Mouse (Mus musculus) liver (tissue): ENCODE data around the gene Ifrd1.
"Not testable (repeated sequence)": the region's sequence is repeated elsewhere in the genome, so short reads cannot be mapped to it uniquely, and the experiment has no call there.

Experiments used
- DNase-seq: peaks from one replicate; pipeline ENCODE4 v3.0.0-alpha.2; 2020; ENCODE audit warnings: mixed read lengths

Ifrd1 gene

DNA sequence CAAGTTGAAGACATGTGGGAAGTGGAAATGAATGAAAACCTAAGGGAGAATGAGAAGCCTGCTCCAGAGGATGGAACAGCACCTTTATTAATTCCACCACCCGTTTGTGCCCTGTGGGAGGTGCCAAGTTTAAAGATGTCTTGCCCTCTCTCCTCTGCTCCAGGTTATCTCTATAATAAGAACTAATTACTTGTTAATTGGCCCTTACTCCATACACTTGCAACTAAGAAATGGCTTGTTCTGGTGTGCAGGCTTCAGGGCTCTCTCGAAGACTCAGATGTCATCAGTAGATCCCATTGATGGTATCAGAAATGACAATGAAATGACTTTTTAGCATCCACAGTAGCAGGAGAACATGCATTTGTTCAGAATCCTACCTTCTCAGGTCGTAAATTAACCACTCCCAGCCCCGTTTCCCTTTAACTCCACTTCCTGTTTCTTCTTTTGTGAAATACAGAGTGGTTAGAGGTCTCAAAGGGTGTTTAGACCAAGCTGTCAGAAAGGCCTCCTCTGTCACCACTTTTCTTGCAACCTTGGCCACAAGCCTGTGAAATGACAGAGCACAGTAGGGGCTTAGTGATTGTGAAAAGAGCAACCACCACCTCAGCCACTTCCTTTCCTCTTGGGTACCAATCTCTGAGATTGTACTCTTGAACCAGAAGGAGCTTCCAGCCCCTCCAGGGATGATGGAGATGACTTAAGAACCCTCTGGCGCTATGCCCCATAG is at the start of gene Ifrd1:
Ifrd1 (minus strand) TSS at position 51 of the 727 bp plus-strand sequence.
- DNase-seq, result no peak

DNA sequence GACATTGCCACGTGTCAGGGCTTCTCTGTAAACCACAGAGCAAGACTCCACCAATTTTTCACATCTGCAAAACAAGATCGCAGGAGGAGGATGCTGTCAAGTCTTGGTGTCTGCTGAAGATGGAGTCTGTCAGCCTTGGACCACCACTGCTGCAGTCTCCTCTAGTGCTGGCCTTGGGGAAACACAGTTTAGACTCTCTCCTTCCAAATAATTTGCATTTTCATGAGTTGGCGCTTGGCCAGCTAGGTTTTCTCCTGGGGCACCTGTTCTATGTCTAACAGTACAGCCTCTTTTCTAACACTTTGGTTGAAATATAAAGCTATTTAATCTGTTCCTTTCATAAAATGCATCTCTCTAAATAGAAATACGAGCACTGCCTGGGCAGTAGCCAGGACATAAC is 38.2 kb upstream of the Ifrd1 start:
- DNase-seq, result no peak

DNA sequence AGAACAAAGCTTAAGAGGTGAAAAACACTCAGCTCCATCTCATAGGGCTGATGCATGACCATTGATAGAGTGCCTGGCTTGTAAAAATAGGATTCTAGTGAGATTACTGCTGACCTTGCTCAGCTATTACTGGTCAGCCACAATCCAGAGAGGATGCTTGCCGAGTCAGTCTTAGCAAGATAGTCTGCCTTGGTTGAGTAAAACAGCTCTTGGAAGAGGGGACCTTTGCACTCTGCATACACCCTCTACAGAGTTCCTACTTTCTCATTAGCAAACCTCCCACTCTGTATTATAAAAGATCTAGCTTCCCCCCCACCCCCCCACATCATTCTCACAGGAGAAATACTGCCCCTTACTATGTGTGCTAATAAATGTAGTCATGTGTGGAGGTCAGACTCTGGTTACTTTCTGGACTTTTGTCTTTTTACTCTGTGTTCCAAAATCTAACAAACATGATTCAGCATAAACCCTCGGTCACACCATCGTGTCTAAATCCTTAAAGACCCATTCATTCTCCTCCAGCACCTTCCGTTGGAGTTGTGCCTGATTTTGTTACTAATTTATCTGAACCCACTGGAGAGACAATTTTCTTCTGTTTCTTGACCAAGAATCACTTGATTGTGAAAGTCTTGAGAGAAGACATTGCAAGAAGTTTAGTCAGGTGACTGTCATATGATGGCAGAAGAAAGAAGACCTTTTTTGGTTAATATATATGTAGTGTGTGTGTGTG is 32.5 kb upstream of the Ifrd1 start:
- DNase-seq, result no peak

DNA sequence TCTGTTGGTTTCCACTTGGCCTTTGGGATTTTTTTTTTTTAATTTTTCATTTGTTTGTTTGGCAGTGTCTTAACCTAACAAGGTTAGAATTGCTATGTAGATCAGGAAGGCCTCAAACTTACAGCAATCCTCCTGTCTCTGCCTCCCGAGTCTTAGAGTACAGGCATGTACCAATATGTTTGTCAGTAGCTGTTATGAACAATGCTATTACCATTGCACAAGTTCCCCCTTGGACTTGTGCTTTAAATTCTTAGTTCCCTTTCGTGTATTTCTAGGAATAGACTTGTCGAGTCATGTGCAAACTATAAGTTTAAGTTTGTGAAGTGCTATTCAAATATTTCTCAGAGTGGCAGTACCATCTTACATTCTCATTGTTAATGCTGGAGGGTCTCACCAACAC is 29.3 kb upstream of the Ifrd1 start:
- no peak for DNase-seq

DNA sequence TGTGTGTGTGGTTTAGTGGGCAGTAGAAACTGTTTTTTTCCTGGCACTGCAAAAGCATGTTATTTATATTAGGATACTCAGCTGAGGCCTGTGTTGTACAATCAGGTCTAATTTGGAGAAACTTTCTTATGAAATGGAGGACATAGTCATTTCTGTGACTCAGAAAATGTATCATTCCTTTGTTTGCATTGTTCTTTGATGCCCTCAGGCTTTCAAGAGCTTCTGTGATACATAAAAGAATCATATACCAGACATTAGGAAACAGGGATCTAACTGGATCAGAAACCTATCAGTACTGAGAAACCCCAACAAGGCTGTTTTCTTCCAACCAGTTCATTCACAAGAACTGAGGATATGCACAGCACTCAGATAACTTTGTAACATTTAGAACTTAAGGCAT is 26.6 kb upstream of the Ifrd1 start:
- DNase-seq, result no peak

DNA sequence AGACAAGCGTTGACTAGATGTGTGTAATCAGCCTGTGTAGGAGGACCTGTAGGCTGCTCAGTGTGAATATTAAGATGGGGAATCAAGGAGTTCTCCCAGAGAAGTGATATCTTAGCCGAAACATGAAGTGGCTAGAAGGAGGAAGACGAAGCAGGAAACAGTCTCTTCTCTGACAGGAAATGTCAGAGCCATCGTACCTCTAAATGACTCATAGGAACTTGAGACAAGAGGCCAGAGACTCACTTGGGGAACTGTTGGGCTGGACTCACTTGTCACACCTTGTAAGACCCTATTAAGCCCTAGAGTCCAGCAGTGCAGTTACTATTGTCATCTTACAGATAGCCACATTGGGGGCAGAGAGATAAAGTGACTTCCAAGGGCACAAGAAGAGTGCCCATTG is 25.0 kb upstream of the Ifrd1 start:
- DNase-seq, result no peak

DNA sequence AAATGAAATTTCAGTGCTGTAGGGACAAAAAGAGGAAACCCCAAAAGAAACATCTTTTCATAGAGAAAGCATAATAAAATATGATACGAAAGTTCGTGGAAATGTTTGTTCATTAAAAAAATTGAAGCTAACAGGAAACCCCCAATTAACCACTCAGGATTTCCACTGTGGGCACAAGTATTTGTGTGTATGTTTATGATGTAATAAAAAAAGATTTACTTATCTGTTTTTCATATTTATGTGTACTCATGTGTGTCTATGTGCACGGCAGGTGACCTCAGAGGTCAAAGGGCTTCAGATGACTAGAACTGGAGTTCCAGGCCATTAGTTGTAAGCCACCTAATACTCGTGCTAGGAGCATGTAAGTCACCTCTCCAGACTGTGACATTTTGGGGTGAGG is 24.4 kb upstream of the Ifrd1 start:
- DNase-seq, result no peak

DNA sequence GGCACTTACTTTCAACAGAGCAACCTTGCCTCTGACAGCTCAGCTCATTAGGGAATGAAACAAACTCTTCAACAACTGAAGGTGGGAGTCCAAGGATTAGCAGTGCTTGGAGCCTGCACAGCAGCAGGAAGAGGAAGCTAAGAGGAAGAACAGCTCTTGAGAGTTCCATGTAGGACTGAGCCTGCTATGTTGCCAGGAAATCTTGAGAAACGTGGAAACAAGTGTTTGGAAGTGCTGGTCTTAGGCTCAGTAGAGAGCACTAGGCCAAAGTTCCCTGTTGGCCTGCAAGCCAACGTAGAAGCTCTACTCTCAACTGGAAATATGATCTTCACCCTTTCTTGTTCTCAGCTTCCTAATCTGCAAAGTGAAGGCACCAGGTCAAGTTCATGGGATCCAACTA is 20.0 kb upstream of the Ifrd1 start:
- no peak for DNase-seq

DNA sequence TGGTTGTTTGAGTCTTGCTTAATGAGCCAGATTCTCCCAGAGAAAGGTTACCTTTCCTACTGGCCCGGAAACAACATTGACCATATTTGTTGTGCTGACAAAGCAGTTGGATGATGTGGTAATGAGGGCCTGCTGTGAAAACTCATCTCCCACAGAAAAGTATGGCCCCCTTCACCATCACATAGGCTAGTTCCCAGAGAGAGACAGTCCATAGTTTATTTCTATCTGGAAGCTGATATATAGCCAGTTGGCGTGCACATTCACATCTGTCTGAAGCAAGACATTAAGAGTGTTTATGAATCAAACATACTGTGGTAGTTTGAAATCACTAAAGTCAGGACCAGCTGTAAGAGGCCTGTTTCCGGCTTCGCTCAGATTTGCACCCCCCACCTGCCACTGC is 15.4 kb upstream of the Ifrd1 start:
- no peak for DNase-seq

DNA sequence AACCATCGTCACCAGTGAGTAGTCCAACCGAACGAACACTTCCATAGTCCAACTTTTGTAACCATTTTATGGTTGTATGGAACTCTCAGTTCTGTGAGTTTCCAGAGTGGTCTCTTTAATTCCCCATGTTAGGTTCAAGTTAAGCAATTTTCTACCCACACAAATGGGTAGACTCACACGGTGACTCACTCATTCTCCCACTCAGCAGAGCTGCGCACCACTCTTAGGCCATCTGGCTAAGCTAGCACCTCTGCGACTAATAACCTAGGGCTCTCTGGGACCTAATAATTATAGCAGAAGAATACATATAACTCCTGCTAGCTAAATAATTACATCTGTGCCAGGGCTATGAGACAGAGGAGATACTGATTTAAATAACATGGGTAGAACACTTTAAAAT is 14.7 kb upstream of the Ifrd1 start:
- no peak for DNase-seq

DNA sequence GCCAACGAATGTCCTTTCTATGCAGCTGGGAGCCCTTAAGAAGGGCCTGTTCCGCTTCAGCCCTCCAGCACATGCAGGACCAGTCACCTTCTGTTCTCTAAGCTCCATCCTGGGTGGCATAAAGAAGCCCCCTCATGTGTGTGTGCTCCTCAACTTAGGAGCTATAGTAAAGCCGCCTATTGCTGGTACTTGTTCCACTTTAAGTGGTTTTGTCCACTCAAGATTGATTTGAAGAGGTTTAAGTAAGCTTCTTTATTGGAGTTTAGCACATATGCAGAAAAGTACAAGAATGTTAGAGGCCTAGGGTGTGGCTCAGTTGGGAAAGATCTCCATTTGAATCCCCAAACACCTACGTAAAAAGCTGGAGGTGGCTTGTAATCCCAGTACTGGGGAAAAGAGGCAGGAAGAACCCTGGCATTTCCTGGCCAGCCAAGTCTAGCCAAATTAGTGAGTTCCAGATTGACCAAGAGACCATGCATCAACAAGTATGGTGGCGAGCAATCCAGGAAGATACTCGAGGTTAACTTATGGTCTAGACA is 10.2 kb upstream of the Ifrd1 start:
- no peak for DNase-seq

DNA sequence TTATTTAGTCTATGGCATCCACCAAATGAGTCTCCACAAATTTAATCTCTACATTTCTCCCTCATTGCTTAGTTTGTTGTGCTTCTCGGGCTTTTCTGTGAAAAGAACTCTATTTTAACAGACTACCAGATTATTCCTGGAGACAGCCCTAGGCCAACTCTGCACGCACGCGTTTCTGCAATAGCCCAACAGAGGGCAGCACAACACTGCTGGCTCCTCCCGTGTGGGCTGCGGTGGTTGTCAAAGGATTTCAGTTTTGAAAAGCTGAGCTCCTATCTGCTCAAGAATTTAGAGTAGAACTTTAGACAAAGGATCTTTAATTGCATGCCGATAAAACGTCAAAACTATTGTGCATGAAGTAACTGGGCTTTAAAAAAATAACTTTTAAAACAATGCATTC is 8.9 kb upstream of the Ifrd1 start:
- peak; percentile 67 for DNase-seq

DNA sequence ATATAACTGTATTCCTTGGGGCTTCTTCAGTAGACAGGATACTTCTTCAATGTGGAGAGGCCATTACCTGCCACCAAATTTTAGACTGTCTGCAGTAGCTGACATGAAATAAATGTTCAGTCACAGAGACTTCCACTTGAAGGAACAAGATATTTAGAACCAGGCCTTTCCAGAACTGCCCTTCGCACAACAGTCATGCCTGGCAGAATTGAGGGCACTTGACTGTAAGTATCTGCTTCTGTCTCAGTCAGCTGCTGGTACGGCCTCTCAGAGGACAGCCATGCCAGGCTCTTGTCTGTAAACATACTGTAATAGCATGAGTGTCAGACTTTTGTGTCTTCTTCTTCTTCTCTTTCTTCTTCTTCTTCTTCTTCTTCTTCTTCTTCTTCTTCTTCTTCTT is 8.2 kb upstream of the Ifrd1 start:
- DNase-seq, result no peak

DNA sequence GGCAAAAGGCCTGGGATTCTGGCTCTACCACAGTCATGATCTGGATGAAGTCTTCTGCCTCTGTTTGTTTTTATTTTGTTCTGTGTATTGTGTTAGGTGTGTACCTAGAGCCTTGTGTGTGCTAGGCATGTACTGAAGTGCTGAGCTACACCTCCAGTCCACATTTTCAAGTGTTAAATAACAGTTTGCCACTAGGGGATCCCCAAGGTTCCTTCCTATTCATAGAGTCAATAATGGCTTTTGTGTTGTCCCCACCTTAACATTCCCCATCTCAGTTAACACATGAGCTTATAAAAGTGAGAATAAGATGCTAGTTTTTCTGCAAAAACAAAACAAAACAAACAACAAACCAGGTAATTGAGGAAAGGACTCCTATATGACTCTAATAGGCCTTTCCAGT is 7.7 kb upstream of the Ifrd1 start:
- DNase-seq, result no peak

DNA sequence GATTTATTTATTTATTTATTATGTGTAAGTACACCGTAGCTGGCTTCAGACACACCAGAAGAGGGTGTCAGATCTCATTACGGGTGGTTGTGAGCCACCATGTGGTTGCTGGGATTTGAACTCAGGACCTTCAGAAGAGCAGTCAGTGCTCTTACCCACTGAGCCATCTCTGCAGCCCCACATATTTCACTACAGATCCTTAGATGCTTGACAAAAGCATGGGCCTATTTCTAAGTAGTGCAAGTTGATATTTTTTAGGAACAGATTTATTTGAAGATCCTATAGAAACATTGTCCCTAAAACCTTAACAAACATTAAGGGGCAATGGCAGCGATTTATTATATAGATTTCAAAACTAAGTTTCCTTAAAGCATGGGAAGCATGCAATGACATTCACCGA is 7.0 kb upstream of the Ifrd1 start:
- not testable (repeated sequence) for DNase-seq

DNA sequence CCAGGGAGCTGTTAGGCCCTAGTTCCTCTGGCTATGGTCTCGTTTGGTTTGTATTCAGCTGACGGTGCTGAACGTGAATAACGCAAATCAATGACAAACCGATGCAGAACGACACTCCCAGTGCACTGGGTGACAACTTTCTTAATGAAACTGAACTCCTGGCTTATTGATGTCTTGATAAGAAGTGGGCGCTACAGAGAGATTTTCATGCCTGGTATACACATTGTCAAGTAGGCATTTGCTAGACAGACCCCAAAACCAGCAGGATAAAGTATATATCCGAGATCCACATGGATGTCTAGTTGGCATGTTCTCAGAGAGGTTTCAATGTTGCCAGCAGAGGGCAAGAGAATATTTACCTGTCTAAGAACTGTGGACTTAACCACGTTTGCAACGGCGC is 6.4 kb upstream of the Ifrd1 start:
- DNase-seq, result no peak

DNA sequence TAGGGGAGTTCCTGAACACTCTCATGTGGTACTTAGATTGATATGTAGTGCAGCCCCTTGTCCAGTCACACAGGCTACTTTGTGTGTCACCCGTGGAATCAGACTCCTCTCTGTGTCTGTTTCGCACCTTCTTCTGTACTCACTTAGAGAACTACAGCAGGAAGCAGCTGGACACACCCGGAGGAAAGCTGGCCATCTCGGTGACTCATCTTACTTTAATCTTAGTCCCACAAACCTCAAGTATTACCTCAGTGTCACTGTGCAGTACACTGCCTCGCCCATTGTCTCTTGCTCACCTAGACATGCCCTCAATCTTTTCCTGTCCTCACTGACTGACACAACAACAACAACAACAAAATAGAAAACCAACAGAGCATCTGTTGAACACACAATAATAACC is 4.9 kb upstream of the Ifrd1 start:
- no peak for DNase-seq

DNA sequence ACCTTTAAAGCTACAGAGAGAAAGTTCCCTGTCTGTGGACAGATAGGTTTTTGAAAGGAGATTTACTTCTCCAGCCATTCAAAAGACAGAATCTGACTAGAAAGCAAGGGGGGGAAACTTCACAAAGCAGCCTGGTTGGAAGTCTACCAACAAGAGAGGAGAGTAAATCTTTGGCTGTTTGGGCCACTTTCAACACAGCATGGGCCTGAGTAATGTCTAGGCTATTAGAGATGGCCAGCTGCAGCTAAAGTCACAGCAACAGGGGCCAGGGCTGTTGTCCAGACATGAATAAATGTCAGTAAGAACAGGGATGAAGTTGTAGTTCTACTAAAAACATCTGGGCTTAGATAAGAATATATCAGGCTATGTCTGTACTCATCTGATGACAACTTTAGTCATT is 2.0 kb upstream of the Ifrd1 start:
- no peak for DNase-seq

DNA sequence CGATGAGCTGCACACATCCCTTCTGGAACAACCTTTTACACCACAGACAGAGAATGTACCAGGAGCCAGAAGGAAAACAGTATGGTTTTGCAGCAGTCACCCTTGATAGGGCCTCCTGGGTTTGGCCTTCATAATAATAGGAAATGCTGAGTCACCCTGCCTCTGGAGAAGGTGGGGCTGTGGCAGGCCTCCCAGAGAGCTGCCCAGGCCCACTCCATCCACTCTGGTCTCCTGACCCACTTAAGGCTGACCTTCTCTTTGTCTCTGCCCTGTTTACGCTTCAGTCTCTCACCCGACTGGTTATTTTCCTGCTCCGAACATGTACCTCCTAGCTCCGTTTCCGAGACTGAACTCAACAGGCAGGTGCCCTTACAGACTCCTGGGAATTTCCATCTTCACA is 328 bp downstream of the Ifrd1 start:
- peak; percentile 64 for DNase-seq

DNA sequence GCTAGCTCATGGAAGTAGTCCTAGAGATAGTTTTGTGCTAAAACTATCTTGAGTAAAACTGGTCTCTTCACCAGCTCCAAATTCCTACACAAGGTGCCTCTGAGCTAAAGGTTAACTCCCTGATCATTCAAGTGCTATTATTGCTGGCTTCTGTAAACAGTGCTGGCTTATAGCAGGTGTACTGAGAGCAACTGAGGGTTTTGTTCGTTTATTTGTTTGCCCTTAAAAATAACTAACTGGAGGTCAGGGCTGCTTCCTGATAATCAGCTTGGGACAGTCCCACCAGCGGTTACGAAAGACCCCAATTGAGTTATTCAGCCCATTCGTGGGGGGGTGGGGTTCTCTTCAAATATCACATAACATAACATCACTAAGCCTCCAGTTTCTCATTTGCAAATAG is 920 bp downstream of the Ifrd1 start:
- no peak for DNase-seq

DNA sequence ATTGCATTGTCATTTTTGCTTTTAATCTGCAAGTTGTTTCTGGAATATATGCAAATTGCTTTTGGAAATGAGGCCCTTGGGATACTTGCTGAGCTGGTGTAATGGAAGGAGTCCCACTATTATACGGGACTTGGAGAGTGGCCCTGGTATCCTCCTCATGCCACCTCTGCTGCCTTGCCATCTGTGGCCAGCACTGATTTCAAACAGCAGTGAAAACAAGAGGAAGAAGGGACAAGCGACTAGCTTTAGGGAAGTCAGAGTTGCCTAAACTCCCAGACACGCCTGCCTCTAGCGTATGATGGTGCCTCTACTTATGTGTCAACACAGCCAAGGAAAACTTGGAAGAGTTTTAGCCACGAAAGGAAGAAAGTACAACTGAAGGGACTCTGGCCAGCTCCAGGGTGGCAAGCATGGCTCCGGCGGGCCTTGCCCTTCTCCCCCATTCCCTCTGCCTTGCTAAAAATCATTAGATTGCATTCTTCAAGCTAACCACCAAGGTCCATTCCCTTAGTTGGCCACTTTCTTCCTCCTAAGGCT is 2.8 kb downstream of the Ifrd1 start:
- no peak for DNase-seq

DNA sequence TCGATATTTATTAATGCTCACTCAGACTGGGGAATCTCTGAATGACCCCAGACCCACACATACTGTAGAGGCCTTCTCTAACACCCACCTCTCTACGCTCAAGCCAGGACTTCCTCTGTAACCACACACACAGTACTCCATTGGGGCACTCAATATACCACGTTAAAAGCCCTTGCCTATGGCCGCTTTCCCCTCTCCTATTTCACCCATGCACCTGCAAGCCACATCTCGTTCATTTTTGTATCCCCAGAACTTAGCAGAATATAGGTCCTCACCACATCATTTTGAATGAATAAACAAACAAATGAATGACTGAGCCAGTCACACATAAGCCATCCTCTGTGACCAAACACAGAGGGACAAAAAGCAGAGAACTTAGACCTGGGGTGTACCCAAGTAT is 3.4 kb downstream of the Ifrd1 start:
- no peak for DNase-seq

DNA sequence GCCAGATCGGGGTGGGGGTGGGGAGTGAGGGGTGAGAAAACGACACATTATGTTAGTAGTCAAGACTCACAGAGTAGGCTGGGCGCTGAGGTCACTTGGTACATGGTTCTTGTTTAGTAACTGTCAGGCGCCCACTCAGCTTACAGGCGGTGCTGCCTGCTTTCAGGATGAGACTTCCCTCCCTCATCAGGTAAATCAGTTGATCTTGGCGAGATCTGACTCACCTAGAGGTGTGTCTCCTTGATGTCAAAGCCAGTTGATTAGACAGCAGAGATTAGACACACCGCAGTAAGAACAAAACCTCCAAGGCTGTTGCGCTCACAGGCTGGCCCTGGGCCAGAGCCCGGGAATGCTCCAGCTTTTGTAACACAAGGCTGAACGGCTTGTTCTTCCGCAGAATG is 4.5 kb downstream of the Ifrd1 start:
- DNase-seq, result no peak

DNA sequence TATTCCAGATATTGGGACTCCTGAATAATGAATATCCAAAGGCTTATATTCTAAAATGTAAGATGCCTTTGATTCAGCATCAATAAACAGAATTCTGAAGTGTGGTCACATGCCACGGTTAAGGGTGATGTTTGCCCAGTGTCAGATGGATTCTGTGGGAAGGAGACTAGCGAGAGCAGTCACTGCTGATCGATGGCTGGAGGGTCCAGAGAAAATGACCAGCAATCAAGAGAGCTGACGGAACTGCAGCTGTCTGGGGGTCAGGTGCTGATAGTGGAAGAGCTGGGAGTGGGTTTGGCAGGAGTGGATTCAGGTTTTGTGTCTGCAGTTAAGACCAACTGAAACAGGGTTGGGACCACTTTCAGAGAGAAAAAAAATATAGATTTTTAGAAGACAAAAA is 5.1 kb downstream of the Ifrd1 start:
- no peak for DNase-seq
